Mouse (Mus musculus) lung, postnatal 0 days (tissue): Measurements from ENCODE around the gene Slc36a1.

Source experiments
- CTCF ChIP-seq: IDR thresholded peaks from 2 replicates; pipeline ENCODE4 v1.5.1; 2016; ENCODE audit warnings: antibody characterized with exemption, mild to moderate bottlenecking
- EP300 ChIP-seq: IDR thresholded peaks from 2 replicates; pipeline ENCODE4 v1.6.1; 2016; ENCODE audit warnings: antibody characterized with exemption, mild to moderate bottlenecking, control low read depth

- no peak for TF ChIP-seq CTCF
- no peak for TF ChIP-seq EP300
Observed at GRCm38 (mm10) chr11:55155070-55155421, 49.1 kb upstream of the Slc36a1 start.
